Mouse (Mus musculus) E14TG2a.4 (cell line): ENCODE results near the gene Lpar5.

Experiments used
- CTCF ChIP-seq: conservative IDR thresholded peaks from 2 replicates; pipeline ENCODE4 v1.5.1; 2014; ENCODE audit warnings: low read length
- NANOG ChIP-seq: IDR thresholded peaks from 2 replicates; pipeline ENCODE4 v1.6.1; 2014; ENCODE audit warnings: borderline replicate concordance, low read length, mixed read lengths
- POU5F1 ChIP-seq: IDR thresholded peaks from 2 replicates; pipeline ENCODE4 v1.6.1; 2014; ENCODE audit warnings: low read length, borderline replicate concordance

DNA sequence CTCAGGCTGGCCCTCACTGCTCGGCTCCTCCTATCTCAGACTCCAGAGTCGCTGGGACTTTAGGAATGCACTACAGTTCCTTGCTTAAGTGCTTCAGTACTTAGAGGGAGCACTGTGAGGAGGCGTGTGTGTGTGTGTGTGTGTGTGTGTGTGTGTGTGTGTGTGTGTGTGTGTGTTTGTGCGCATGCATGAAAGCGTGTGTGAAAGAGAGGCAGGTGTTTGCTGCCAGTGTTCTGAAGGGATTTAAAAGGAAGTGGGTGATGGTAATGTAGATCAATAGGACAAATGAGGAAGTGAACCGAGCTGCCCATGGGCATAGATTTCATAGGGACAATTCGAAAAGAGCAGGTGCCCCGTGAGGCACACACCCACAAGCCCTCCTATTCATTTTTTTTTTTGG is 6.1 kb downstream of the Lpar5 start:
- no peak for TF ChIP-seq CTCF
- no peak for TF ChIP-seq NANOG
- no peak for TF ChIP-seq POU5F1
